Mouse (Mus musculus) spleen, adult 2 months (tissue): ENCODE results near the gene Tmc7. TPM values are rescaled to one million over a fixed set of nuclear protein-coding genes. Genes with fewer than 3 reads are reported as not detected.

Experiments
- DNase-seq, 2 experiments: peaks; one replicate each; pipeline versions ENCODE4 v3.0.0 to v3.0.0-alpha.2; 2012 to 2021; ENCODE audit warnings: low spot score in 2 of 2, low read depth in 1 of 2
- H3K27ac ChIP-seq: fragments of 200-500 bp; 2 replicates; pipeline ENCODE4 v1.5.1; 2012; ENCODE audit warnings: low read length, inconsistent platforms; ENCODE audit not compliant: insufficient read depth
- H3K27me3 ChIP-seq: fragments of 200-500 bp; 2 replicates; pipeline ENCODE4 v1.6.1; 2012; ENCODE audit warnings: mild to moderate bottlenecking, moderate library complexity, low read length, inconsistent platforms; ENCODE audit not compliant: control insufficient read depth, insufficient read depth
- H3K36me3 ChIP-seq: fragments of 200-500 bp; 2 replicates; pipeline ENCODE4 v1.6.1; 2012; ENCODE audit warnings: mild to moderate bottlenecking, low read length, inconsistent platforms; ENCODE audit not compliant: control insufficient read depth, insufficient read depth
- H3K4me1 ChIP-seq: fragments of 200-500 bp; 2 replicates; pipeline ENCODE4 v1.6.1; 2011; ENCODE audit warnings: inconsistent platforms; ENCODE audit not compliant: control insufficient read depth, insufficient read depth, insufficient read length
- H3K4me3 ChIP-seq: fragments of 200-500 bp; 2 replicates; pipeline ENCODE4 v1.5.1; 2011; ENCODE audit warnings: mild to moderate bottlenecking, inconsistent platforms; ENCODE audit not compliant: insufficient read depth, insufficient read length; ENCODE audit errors: extremely low read depth
- CTCF ChIP-seq: fragments of 200-500 bp; IDR thresholded peaks from 2 replicates; pipeline ENCODE4 v1.5.1; 2011; ENCODE audit warnings: mild to moderate bottlenecking, inconsistent platforms; ENCODE audit not compliant: insufficient read depth, insufficient read length, insufficient replicate concordance; ENCODE audit errors: extremely low read depth
- POLR2A ChIP-seq: fragments of 200-500 bp; IDR thresholded peaks from 2 replicates; pipeline ENCODE4 v1.6.1; 2011; ENCODE audit warnings: low read depth, low read length, inconsistent platforms
- WGBS: fragments of 180-500 bp; shearing (Covaris S2); methylation state at CpG from one replicate; pipeline ENCODE4 v1.1.7; 2018; 5-methylcytosine and 5-hydroxymethylcytosine counted together
- polyA plus RNA-seq: library from polyadenylated mRNA; depleted of rRNA; stranded (reverse); fragments of >200 nt; gene quantifications from 2 replicates; pipeline ENCODE4 v1.2.3, GENCODE M21; 2012

Gene Tmc7
- polyA plus RNA-seq, 1 experiment: 0.07 TPM

GRCm38 (mm10) chr7:118533178-118533578, 51.4 kb downstream of the Tmc7 start, which contains the start of gene Coq7:
Coq7 (minus strand) TSS chr7:118533356.
- Histone ChIP-seq H3K27ac (peak within 1 kb of the TSS; percentile 98), H3K27me3 (no peaks in the 10 kb centered on the region), H3K4me3 (peak within 1 kb of the TSS; percentile 94), H3K36me3 (no peaks in the 10 kb centered on the region), H3K4me1 (no peaks in the 10 kb centered on the region)
- peak; percentile 89 to 99 for DNase-seq
- TF ChIP-seq POLR2A (peak; percentile 42), CTCF (no peak)
- WGBS: under 1% methylated on average over 31 of the region's 31 CpGs

DNA sequence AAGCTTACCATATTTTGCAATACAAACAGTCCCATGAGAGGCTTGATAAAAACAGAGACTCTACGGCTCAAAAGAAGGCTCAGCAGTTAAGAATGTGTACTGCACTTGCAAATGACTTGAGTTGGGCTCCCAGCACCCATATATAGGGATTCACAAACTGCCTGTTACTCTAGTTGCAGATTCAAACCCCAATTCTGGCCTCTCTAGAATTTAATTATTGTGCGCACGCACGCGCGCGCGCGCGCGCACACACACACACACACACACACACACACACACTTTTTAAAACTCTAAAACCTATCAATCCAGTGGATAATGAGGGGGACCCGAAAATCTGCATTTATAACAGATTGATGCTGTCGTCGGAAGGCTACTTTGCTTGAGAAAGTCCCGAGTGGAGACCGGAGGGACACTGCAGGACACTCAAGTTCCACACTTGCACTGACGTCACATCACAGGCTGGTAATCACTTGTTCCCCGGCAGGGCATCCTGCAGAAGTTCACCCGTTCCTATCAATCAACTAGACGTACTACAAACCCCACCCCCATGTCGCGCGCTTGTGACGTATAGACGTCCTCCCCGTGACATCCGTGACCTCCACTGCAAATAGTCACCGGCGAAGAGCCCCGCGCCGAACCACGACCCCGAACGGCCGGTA, 51.9 kb downstream of the Tmc7 start:
- whole genome bisulfite sequencing: under 1% methylated on average over 36 of the region's 36 CpGs
- peak overlapping the region; percentile 94 for H3K4me3 ChIP-seq
- no peaks in the 10 kb centered on the region for H3K4me1 ChIP-seq
- DNase-seq: peak; percentile 97 to 98
- TF ChIP-seq POLR2A: peak; percentile 24; the same call in 1 of the 2 replicates
- no peak for TF ChIP-seq CTCF
- H3K27me3 ChIP-seq: no peaks in the 10 kb centered on the region
- H3K27ac ChIP-seq: peak overlapping the region; percentile 98
- H3K36me3 ChIP-seq: no peaks in the 10 kb centered on the region

DNA sequence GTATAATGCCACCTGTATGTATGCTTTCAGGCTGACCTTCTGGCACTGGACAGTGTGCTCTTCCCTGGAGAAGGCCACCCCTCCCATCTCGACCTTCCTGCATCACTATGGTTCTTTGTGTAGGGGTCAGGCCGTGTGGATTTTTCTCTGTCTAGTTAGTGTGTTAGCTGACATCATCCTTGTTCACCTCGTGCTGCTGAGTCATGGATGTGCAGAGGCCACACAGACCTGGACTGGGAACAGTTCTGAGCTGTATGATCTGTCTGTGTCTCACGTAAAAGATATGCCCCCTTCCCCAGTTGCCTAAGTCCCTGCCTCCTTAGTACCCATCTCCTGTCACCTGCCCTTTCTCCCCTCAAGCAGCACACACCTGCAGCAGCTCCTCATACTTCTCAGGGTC, 57.6 kb downstream of the Tmc7 start:
- Histone ChIP-seq H3K27me3 (no peaks in the 10 kb centered on the region), H3K36me3 (no peaks in the 10 kb centered on the region; the same call in 1 of the 2 replicates), H3K4me3 (no peak overlapping the region), H3K4me1 (no peaks in the 10 kb centered on the region; the same call in 1 of the 2 replicates), H3K27ac (no peak overlapping the region)
- WGBS: 75% methylated on average over 4 of the region's 4 CpGs
- TF ChIP-seq CTCF (no peak), POLR2A (no peak)
- no peak for DNase-seq

DNA sequence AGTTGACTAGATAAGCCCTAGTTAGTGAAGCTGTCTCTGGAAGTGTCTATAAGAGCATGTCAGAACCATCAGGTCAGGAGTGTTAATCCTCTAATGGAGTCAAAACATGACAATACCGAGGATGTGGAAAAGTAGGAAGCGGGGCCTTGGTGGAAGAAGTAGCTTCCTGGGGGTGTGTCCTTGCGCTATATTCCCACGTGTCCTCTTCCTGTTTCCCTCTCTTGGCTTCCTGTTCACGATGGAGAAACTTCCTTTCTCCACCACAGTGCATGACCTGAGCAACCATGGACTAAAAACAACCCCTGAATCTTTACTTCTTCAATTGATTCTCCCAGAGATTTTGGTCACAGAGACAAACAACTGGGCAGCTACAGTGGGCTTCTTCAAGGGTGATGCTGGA, 62.5 kb downstream of the Tmc7 start:
- Histone ChIP-seq H3K27ac (no peak overlapping the region), H3K4me1 (no peaks in the 10 kb centered on the region; the same call in 1 of the 2 replicates), H3K27me3 (no peaks in the 10 kb centered on the region), H3K4me3 (no peak overlapping the region), H3K36me3 (no peaks in the 10 kb centered on the region; the same call in 1 of the 2 replicates)
- WGBS: 42% methylated on average over 5 of the region's 5 CpGs
- DNase-seq: no peak
- TF ChIP-seq CTCF (no peak), POLR2A (no peak)

GRCm38 (mm10) chr7:118519661-118520060, 64.9 kb downstream of the Tmc7 start:
- WGBS: 87% methylated on average over 8 of the region's 8 CpGs
- Histone ChIP-seq H3K27ac (no peak overlapping the region), H3K4me3 (no peak overlapping the region), H3K4me1 (no peaks in the 10 kb centered on the region), H3K36me3 (no peaks in the 10 kb centered on the region), H3K27me3 (no peaks in the 10 kb centered on the region)
- TF ChIP-seq CTCF (no peak), POLR2A (no peak)
- no peak for DNase-seq

- H3K27ac ChIP-seq: no peak overlapping the region
- TF ChIP-seq CTCF: peak; percentile 92
- TF ChIP-seq POLR2A: no peak
- H3K36me3 ChIP-seq: no peaks in the 10 kb centered on the region
- H3K27me3 ChIP-seq: no peaks in the 10 kb centered on the region
- no peaks in the 10 kb centered on the region for H3K4me1 ChIP-seq
- H3K4me3 ChIP-seq: no peak overlapping the region
- 3% methylated on average over 18 of the region's 18 CpGs for WGBS
- peak; percentile 25 to 64 for DNase-seq
These were observed 65.8 kb downstream of the Tmc7 start for GRCm38 (mm10) chr7:118518687-118519086.

GRCm38 (mm10) chr7:118517819-118518218, 66.7 kb downstream of the Tmc7 start:
- no peak for TF ChIP-seq POLR2A
- H3K27me3 ChIP-seq: no peaks in the 10 kb centered on the region
- no peak overlapping the region for H3K4me3 ChIP-seq
- H3K4me1 ChIP-seq: no peaks in the 10 kb centered on the region
- DNase-seq: no peak
- 72% methylated on average over 2 of the region's 2 CpGs for WGBS
- H3K27ac ChIP-seq: no peak overlapping the region
- no peaks in the 10 kb centered on the region for H3K36me3 ChIP-seq
